ENCODE assay signal across 15 mouse cellular contexts in genomic region chr6:39161975-39162374, GRCm38 (mm10).
"Had no signal": no experiment of that assay in that cellular context is flagged by ENCODE, and none has a peak within 500 bp of the region (broad histone marks: within the 10 kb centered on the region; RNA-seq: fewer than 3 reads in every experiment).

No protein-coding gene starts in this region.

- H3K27me3 ChIP-seq: limb, embryonic 12.5 days; lung, embryonic 15.5 days; midbrain, embryonic 15.5 days; neural tube, embryonic 13.5 days; stomach, embryonic 15.5 days had no signal

- H3K4me2 ChIP-seq: limb, embryonic 12.5 days; lung, embryonic 15.5 days; midbrain, embryonic 11.5 days; midbrain, embryonic 15.5 days; neural tube, embryonic 13.5 days; stomach, embryonic 15.5 days had no signal

- H3K36me3 ChIP-seq: midbrain, embryonic 15.5 days had no signal

- H3K4me3 ChIP-seq: left cerebral cortex, adult 2 months; limb, embryonic 12.5 days; lung, embryonic 15.5 days; midbrain, embryonic 15.5 days; neural tube, embryonic 13.5 days; stomach, embryonic 15.5 days had no signal

- H3K9me3 ChIP-seq: limb, embryonic 12.5 days; lung, embryonic 15.5 days; midbrain, embryonic 15.5 days; neural tube, embryonic 13.5 days; stomach, embryonic 15.5 days had no signal

- ATAC-seq: intestine, embryonic 16.5 days; midbrain, embryonic 15.5 days had no signal

- H3K4me1 ChIP-seq: limb, embryonic 12.5 days; lung, embryonic 15.5 days; midbrain, embryonic 15.5 days; neural tube, embryonic 13.5 days; stomach, embryonic 15.5 days had no signal

- H3K9ac ChIP-seq: limb, embryonic 12.5 days; lung, embryonic 15.5 days; midbrain, embryonic 15.5 days; neural tube, embryonic 13.5 days; stomach, embryonic 15.5 days had no signal

- H3K27ac ChIP-seq: left cerebral cortex, adult 2 months; limb, embryonic 12.5 days; lung, embryonic 15.5 days; midbrain, embryonic 15.5 days; neural tube, embryonic 13.5 days; stomach, embryonic 15.5 days had no signal

- DNase-seq: kidney, adult 8-10 months; kidney, postnatal 25 days; lung, postnatal 14 days; retina, postnatal 1 day; right cerebral cortex, postnatal 14 days; thymus, adult 2 months; thymus, postnatal 25 days had no signal
